Mouse (Mus musculus): ENCODE measurements around the gene Oxct2b.
"Not testable (repeated sequence)": the region's sequence is repeated elsewhere in the genome, so short reads cannot be mapped to it uniquely, and the experiment has no call there.

Oxct2b gene

GRCm38 (mm10) chr4:123114651-123115050 is 1.4 kb upstream of the Oxct2b start:
- not testable (repeated sequence) for DNase-seq (ENCODE audit: low read depth)

- DNase-seq (ENCODE audit: low read depth), result not testable (repeated sequence)
These were observed 574 bp downstream of the Oxct2b start for GRCm38 (mm10) chr4:123116640-123117039.

- no peak for DNase-seq (ENCODE audit: low read depth)
These were observed 5.2 kb downstream of the Oxct2b start for GRCm38 (mm10) chr4:123121286-123121685.

- no peak for DNase-seq (ENCODE audit: low read depth)
These were observed 10.6 kb downstream of the Oxct2b start for GRCm38 (mm10) chr4:123126626-123127025.

GRCm38 (mm10) chr4:123127051-123127450 is 11.0 kb downstream of the Oxct2b start:
- no peak for DNase-seq (ENCODE audit: low read depth)

DNA sequence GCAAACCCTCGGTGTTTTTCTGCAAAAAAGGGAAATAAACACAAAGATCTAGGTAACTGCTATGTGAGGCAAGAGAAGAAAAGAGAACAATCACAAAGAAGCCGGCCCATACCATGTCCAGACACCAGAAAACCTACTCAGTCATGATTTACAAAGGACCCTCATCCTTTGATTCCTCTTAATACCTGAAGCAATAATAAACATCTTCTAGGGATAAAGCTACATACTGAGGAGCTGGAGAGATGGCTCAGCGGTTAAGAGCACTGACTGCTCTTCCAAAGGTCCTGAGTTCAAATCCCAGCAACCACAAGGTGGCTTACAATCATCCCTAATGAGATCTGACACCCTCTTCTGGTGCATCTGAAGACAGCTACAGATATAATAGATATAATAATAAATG is 21.5 kb downstream of the Oxct2b start:
- no peak for DNase-seq (ENCODE audit: low read depth)

GRCm38 (mm10) chr4:123139513-123140154 is 23.6 kb downstream of the Oxct2b start, which contains the start of gene Ppie:
TSS of gene Ppie (minus strand) at chr4:123139951.
- DNase-seq (ENCODE audit: low read depth), result peak; percentile 71

DNA sequence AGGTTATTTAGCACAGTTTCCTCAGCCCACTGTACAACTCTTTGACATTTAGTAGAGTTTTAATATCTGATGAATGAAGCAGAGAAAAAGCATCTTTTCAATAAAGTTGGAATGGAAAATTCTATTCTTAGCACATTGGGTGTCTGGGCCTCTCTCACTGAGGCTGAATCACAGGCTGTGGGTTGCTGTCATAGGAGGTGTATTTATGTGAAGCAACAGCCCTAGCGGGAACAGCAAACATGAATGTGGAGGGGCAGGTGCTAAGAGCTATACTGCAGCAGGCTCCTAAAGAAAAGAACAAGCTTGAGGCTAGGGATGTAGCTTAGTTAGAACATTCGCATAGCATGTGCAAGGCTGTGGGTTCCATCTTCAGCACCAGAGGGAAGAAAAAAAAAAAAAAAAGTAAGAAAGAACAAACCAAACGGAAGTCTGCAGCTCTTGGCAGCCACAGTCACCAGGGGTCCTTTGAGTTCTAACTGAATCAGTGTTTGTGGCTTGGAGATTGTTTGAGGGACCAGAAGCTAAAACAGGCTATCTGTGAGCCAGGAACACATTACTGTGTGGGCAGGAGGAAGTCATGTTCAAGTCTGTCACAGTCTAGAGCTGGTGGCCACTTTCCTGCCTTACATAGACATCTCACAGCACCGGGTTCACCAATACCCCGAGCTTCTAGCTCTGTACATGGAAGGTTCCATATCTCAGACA is 31.5 kb downstream of the Oxct2b start:
- no peak for DNase-seq (ENCODE audit: low read depth)

- DNase-seq (ENCODE audit: low read depth), result no peak
These were observed 35.9 kb downstream of the Oxct2b start for GRCm38 (mm10) chr4:123152003-123152402.

- no peak for DNase-seq (ENCODE audit: low read depth)
These were observed 36.9 kb downstream of the Oxct2b start for GRCm38 (mm10) chr4:123152976-123153375.

DNA sequence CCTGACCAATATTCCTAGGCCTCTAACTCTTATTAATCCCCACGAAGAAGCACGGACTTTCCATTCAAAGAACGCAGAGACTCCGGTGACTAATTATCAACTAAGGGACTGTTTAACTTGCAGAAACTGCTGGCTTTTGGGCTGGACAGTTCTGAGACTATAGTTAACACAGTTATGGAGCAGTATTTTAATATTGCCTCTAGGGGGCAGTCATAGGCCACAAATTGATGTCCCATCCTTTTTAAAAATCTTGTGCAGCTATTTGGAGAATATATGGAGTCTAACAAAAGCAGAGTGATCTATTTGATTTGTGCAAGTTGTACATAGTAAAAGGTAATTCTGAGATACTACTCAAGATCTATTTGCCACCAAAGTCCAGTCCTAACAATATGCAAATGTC is 38.9 kb downstream of the Oxct2b start:
- DNase-seq (ENCODE audit: low read depth), result peak; percentile 51

- no peak for DNase-seq (ENCODE audit: low read depth)
These were observed 39.4 kb downstream of the Oxct2b start for GRCm38 (mm10) chr4:123155427-123155826.

- DNase-seq (ENCODE audit: low read depth), result no peak
These were observed 39.8 kb downstream of the Oxct2b start for GRCm38 (mm10) chr4:123155840-123156239.

DNA sequence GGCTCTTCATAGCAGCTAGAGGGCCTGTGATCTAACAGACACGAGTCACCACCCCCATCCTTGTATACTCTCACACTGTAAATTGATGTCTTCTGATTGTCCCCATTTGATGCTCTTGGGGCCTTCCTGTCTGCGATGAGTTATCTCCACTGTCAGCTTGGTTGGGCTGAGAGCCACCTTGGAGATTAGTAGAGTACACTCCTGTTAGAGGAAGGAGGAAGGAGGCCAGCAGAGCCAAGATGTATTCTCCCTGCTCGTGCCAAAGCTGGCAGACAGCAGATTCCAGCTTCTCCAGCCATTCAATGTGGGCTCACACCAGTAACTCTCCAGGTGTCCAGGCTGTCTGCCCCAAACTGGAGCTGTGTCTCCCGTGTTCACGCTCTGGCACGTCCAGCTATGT is 44.5 kb downstream of the Oxct2b start:
- DNase-seq (ENCODE audit: low read depth), result no peak

DNA sequence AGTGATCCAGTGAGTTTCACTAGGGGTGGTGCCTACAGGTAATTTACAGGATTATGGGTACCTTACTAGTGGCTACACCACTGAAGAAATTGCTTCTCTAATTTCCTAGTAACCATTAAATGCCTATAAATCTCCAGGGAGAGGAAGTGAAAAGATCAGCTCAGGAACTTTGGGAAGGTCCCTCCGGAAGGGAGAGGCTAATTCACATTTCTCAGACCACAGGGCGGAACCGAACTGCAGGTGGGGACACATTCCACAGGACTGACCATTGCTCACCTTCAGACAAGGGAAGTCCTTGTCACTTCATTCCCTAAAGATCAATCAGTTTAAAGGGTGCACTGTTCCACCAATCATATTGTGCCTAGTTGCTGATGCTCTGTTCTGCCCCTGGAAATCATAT is 45.2 kb downstream of the Oxct2b start:
- DNase-seq (ENCODE audit: low read depth), result not testable (repeated sequence)

GRCm38 (mm10) chr4:123162305-123162917 is 46.3 kb downstream of the Oxct2b start:
- DNase-seq (ENCODE audit: low read depth), result no peak

GRCm38 (mm10) chr4:123164157-123164556 is 48.1 kb downstream of the Oxct2b start:
- DNase-seq (ENCODE audit: low read depth), result no peak
